Mouse (Mus musculus) layer of hippocampus, adult 11-12 months (tissue): ENCODE results near the gene Usf1.

Experiments used
- DNase-seq: peaks from one replicate; pipeline ENCODE4 v3.0.0; 2022; ENCODE audit warnings: low spot score

Gene Usf1

DNA sequence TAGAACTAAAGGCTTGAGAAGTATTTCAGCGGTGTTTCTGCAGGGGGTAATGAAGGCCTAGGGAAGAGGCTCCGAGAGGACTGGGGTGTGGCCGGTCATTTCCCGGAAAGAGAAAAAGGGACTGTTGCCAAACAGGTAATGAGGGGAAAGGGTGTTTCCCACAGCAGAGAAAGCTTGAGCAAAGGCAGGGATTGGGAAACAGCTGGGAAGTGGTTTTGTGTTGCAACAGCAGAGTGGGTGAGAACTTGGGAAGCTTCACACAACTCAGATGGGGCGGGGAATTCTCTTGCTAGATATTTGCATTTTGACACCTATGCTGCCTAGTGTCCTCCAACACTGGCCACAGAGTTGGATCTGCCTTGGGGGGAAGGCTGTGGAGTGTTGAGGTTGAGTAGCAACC, 41.8 kb downstream of the Usf1 start:
- DNase-seq = no peak

DNA sequence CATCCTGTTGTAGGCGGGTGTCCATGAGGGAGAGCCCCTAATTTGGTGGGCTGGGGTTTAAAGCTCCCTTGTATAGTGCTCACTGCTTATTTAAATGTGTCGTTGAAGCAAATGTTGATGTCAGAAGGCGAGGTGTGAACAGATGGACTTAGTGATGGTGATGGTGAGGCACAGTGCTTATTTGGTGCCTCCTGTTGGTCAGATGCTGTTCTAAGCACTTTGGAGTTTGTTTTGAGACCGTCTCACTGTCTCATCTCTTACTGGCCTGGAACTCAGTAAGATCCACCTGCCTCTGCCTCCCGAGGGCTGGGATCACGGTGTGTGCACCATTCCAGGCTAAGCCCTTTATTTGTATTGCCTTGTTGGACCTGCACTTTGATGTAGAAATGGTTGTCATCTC, 43.8 kb downstream of the Usf1 start:
- DNase-seq = no peak

DNA sequence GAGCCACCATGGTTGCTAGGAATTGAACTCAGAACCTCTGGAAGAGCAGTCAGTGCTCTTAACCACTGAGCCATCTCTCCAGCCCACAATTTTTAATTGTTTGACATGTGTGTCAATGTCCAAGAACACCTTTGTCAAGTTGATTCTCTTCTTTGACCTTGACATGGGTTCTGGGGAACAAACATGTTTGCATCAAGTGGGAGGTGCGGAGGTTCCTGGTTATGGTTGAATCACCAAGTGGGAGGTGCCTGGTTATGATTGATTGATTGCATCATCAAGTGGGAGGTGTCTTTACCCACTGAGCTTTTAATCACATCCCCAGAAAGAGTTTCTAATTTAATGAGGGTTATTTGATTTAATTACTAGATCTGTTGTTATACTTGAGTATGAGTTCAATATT, 46.5 kb downstream of the Usf1 start:
- DNase-seq = no peak

DNA sequence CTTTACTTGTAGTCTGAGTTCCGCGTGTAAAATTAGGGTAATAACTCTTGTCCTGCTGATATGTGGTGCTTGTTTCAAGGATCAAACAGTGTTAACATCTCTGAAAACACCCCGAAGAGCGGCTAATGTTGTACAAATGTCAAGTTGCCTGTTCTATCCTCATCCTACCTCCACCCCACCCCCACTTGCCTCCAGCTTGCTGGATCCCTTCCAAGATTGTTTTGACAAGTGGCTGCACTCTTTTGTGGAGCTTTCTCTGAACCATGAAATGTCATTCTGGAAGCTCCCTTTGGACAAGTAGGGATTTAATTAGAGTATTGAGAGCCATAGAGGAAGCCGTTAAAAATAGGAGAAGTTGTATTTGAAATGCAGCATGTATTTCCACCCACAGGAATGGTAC, 48.7 kb downstream of the Usf1 start:
- no peak for DNase-seq

DNA sequence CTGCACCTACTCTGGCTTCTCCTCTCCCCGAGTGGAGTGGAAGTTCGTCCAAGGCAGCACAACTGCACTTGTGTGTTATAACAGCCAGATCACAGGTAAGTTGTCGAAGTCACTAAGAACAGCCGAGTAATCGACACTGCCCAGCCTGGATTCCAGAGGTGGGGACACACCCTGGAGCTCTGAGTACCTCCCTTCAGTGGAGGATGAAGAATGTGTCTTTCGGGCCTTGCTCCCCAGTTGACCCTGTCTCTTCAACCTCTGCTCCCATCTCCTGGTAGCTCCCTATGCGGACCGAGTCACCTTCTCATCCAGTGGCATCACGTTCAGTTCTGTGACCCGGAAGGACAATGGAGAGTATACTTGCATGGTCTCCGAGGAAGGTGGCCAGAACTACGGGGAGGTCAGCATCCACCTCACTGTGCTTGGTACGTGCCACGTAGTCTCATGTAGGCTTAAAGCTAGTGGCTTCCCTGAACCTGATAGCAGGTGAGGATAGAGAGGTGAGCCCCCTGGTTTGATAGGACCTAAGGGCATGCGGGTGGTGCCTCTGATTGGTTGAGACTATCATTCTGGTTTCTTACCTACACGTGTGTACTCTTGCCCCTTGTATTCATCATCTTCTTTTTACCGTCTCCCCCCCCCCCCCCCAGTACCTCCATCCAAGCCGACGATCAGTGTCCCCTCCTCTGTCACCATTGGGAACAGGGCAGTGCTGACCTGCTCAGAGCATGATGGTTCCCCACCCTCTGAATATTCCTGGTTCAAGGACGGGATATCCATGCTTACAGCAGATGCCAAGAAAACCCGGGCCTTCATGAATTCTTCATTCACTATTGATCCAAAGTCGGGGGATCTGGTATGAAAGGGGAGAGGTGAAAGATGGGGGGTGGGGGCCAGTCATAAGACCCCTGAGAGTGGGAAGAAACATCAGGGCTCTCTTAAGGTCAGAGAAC, 49.7 kb downstream of the Usf1 start:
- DNase-seq = no peak

DNA sequence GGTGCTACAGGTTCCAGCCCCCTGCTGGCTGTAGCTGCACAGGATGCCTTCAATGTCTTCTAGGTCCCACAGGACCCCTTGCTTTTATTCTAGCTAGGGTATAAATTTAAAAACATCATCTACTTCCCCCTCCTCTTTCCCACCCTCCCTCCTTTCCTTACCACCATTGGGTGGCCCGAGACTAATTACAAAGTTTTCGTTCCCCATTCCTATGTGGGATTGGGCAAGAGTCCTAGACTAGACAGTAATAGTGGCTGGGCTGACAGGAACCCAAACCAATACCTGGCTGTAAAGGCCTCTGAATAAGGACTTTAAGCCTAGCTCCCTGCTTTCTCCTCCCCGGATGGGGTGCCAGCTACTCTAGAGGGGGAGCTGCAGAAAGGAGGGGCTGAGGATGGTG, 52.0 kb downstream of the Usf1 start:
- no peak for DNase-seq

DNA sequence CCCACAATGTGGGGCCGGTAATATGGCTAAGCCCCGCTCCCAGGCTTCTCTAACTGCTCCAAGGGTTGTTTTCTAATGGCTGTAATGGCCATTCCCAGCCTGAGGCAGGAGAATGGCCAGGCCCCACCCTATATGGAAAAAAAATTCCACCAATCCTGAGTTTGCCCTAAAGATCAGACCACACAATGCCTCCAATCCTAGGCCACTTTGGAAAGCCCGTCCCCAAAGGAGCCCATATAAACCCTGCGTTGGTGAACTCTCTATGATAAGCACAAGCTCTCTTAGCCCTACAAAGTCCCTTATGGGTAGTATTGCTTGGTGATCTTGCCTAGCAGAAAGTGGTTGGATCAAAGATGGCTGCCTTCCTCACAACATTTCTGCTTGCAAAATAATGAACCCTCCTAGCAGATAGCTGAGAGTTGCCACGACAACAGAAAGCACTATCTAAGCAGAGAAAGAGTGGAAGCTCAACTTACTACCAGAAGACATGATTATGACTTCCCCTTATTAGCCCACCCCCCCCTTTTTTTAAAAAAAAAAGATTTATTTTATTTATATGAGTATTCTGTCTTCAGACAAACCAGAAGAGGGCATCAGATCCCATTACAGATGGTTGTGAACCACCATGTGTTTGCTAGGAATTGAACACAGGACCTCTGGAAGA, 54.8 kb downstream of the Usf1 start:
- no peak for DNase-seq

DNA sequence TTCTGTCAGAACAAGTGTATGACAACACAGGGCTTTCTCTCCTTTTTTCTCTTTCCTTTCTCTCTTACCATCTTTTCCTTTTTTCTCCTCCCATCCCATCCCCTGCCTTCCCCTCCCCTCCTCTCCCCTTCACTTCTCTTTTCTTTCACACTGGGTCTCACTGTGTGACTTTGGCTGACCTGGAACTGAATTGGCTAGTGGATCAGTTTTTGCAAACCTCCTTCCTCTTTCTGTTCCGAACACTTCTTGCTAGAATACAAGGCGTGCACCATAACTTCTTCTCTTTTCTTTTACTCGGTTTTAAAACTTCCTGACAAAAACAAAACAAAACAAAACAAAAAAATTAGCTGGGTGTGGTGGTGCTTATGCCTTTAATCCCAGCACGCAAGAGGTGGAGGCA, 55.5 kb downstream of the Usf1 start:
- no peak for DNase-seq
